Mouse (Mus musculus): Measurements from ENCODE around the gene D430042O09Rik.

DNA sequence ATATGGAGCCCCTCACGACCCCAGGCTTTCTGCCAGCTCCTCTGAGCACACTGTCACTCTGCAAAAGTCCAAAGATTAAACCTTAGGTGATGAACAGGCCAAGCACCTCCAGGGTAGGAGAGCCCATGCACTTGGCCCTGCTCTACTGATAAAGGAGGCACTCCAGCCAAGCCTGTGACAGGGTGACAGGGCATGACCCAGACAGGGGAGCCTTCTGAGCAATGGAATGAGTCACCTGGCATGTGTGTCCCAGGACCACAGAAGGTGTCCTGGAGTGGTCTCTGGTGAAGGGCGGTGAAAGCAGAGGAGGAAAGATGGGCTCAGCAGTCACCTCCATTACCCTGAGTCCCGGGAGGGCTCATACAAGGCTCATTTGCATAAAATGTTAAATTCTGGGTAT is 151.9 kb downstream of the D430042O09Rik start:
- TF ChIP-seq POLR2A (IDR thresholded peaks at IDR 0.05; ENCODE audit: extremely low read depth, insufficient read depth, low read length) (no peak), CTCF (IDR thresholded peaks at IDR 0.05; ENCODE audit: low read depth, low read length) (no peak)

All from liver, adult 2 months (tissue).